Mouse (Mus musculus): ENCODE data around the gene Agbl3.

DNA sequence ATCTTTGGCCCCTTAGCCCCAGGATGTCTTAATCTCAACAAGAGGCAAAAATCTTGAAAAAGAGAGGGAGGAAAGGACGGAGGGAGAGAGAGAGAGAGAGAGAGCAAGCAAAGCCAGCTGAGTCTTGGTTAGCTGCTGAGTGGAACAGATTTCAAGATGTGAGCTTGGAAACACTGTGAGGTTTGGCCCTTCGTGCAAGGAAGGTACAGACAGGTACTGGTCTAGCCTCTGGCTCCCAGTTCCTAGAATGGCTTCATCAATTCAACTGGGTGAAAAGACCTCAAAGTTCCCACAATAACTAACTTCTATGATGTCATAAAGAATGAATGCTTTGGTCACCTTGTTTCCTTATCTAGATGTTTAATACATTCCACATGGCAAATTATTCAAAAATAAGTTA is 3.1 kb upstream of the Agbl3 start:
- TF ChIP-seq CTCF (IDR thresholded peaks at IDR 0.05; ENCODE audit: borderline replicate concordance, control insufficient read depth, extremely low read depth, insufficient read depth, low read length, poor library complexity) (no peak), POLR2A (IDR thresholded peaks at IDR 0.05; ENCODE audit: control insufficient read depth, extremely low read depth, insufficient read depth, low read length, poor library complexity) (no peak)

Data from thymus, adult 2 months (tissue).